36 mouse cellular contexts compared by ENCODE assay signal in the genomic region with DNA sequence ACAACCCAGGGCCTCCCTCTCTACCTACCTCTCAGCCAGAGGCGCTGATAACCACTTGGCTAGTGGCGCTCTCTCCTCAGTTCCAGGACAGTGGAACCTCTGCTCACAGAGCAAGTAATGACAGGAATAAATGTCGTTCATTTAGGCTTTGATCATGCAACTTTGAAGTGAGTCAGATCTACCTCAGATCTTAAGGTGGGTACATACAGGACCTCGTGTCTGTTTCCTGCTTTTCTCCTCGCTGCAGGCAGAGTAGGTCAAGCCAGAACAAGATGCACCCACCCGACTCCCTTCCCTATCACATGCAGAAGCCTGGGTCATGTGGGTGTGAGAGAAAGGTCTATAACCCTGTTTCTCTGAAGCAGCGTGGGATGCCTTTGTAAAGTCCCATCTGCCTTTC. TPM values are rescaled to one million over a fixed set of nuclear protein-coding genes. Genes with fewer than 3 reads are reported as not detected.
DNase-seq lines count a peak whose midpoint lies in the region; ATAC-seq lines count a peak whose summit lies in the region.
"Had no signal": no experiment of that assay in that cellular context is flagged by ENCODE, and none has a peak within 500 bp of the region (broad histone marks: within the 10 kb centered on the region; RNA-seq: fewer than 3 reads in every experiment).

Gene Wfdc11, minus strand, starts transcription at position 101 of the 400 bp plus-strand sequence.

- peak; percentile 45 for DNase-seq in heart, adult 11 months
- DNase-seq in heart, adult 18-20 months = no peak
- peak; percentile 31 for DNase-seq in testis, postnatal 10 days (ENCODE audit: low spot score)
- no peak for DNase-seq in testis, postnatal 14 days (ENCODE audit: low spot score)
- DNase-seq in brain, adult 2 months (ENCODE audit: low read depth, low spot score) = peak; percentile 33
- DNase-seq: adrenal gland, adult 2 months; adrenal gland, postnatal 14 days; cerebellum, adult 11-12 months; cerebellum, adult 8-10 months; cerebellum, postnatal 10 days; cerebellum, postnatal 36 days; embryo, embryonic 11 days; forebrain, postnatal 0 days; gastrocnemius, postnatal 10 days; gastrocnemius, postnatal 36 days; heart, postnatal 10 days; heart, postnatal 36 days had no signal

- no peak within 1 kb of the TSS for H3K9ac ChIP-seq in kidney, embryonic 14.5 days (ENCODE audit: low read depth, low read length)
- H3K9ac ChIP-seq: embryonic facial prominence, embryonic 13.5 days; forebrain, embryonic 13.5 days; forebrain, postnatal 0 days; heart, embryonic 12.5 days; heart, embryonic 15.5 days; hindbrain, embryonic 13.5 days had no signal

- no peaks in the 10 kb centered on the region for H3K27me3 ChIP-seq in kidney, embryonic 14.5 days (ENCODE audit: control insufficient read depth, insufficient read depth, low read length)
- H3K27me3 ChIP-seq: embryonic facial prominence, embryonic 13.5 days; forebrain, embryonic 13.5 days; heart, embryonic 15.5 days; hindbrain, embryonic 13.5 days had no signal

- no peak within 1 kb of the TSS for H3K27ac ChIP-seq in kidney, embryonic 14.5 days (ENCODE audit: low read depth, low read length)
- H3K27ac ChIP-seq: embryonic facial prominence, embryonic 10.5 days; embryonic facial prominence, embryonic 13.5 days; forebrain, embryonic 13.5 days; heart, embryonic 15.5 days; hindbrain, embryonic 10.5 days; hindbrain, embryonic 13.5 days had no signal

- peaks cover 5% of the 10 kb centered on the region for H3K4me1 ChIP-seq in kidney, embryonic 14.5 days (ENCODE audit: control insufficient read depth, insufficient read depth, low read length)
- H3K4me1 ChIP-seq: heart, embryonic 12.5 days had no signal

- WGBS in kidney, embryonic 14.5 days = 63% methylated on average over 7 of the region's 7 CpGs

- no peak within 1 kb of the TSS for H3K4me2 ChIP-seq in kidney, embryonic 14.5 days (replicated peaks; ENCODE audit: low read depth, low read length)
- H3K4me2 ChIP-seq: embryonic facial prominence, embryonic 13.5 days; forebrain, embryonic 13.5 days; heart, embryonic 12.5 days; heart, embryonic 15.5 days; hindbrain, embryonic 13.5 days had no signal

- ATAC-seq in kidney, embryonic 14.5 days (ENCODE audit: low FRiP score, low TSS enrichment) = no peak
- ATAC-seq: CD4-positive, CD25-positive, alpha-beta regulatory T cell, adult 4 months; forebrain, embryonic 13.5 days; forebrain, postnatal 0 days; hindbrain, embryonic 16.5 days had no signal

- H3K4me3 ChIP-seq in kidney, embryonic 14.5 days (ENCODE audit: low read length) = no peak within 1 kb of the TSS
- H3K4me3 ChIP-seq: embryonic facial prominence, embryonic 10.5 days; embryonic facial prominence, embryonic 13.5 days; erythroblast, embryonic 14.5 days; forebrain, embryonic 13.5 days; heart, embryonic 12.5 days; heart, embryonic 15.5 days; hindbrain, embryonic 10.5 days; hindbrain, embryonic 13.5 days had no signal

- H3K36me3 ChIP-seq in kidney, embryonic 14.5 days (ENCODE audit: control insufficient read depth, insufficient read depth, low read length) = no peaks in the 10 kb centered on the region
- H3K36me3 ChIP-seq: embryonic facial prominence, embryonic 10.5 days; embryonic facial prominence, embryonic 13.5 days; heart, embryonic 12.5 days; heart, embryonic 15.5 days; hindbrain, embryonic 10.5 days; hindbrain, embryonic 13.5 days had no signal

- H3K9me3 ChIP-seq in kidney, embryonic 14.5 days (ENCODE audit: control insufficient read depth, low read length) = no peaks in the 10 kb centered on the region
- H3K9me3 ChIP-seq: embryonic facial prominence, embryonic 10.5 days; embryonic facial prominence, embryonic 13.5 days; forebrain, embryonic 13.5 days; heart, embryonic 15.5 days; hindbrain, embryonic 13.5 days had no signal

RNA-seq across cellular contexts. Expression of gene Wfdc11, which starts in this region (rescaled TPM):
- not detected for total RNA-seq in heart, adult 18-20 months (2021)
- polyA plus RNA-seq in kidney, embryonic 14.5 days (2014; fragmentation: Nextera tagmentation; extraction: Ambion mirVana) = not detected in 2 replicates
- total RNA-seq: adrenal gland, adult 2 months; adrenal gland, postnatal 14 days; adrenal gland, postnatal 4 days; forebrain, postnatal 0 days; gastrocnemius, adult 18-20 months; gastrocnemius, postnatal 10 days; gastrocnemius, postnatal 36 days; granulocyte monocyte progenitor cell, adult 5-6 weeks; heart, postnatal 10 days; heart, postnatal 36 days; MEL had no signal
- polyA plus RNA-seq: adrenal gland, adult 2 months; brain, embryonic 14.5 days; C2C12; CD4-positive, CD25-positive, alpha-beta regulatory T cell, adult 4 months; cortical plate, adult 2 months; embryonic facial prominence, embryonic 10.5 days; embryonic facial prominence, embryonic 13.5 days; erythroblast, embryonic 14.5 days; forebrain, embryonic 13.5 days; forebrain, postnatal 0 days; frontal cortex, adult 2 months; heart, embryonic 12.5 days; heart, embryonic 15.5 days; hindbrain, embryonic 10.5 days; hindbrain, embryonic 13.5 days; hindbrain, embryonic 16.5 days had no signal

Comparison
In these comparisons a context has a peak if more than half of its experiments do, and no peak if none do; other contexts are left out.
1. DNase-seq: peak in heart, adult 11 months (single experiment), testis, postnatal 10 days (single experiment) and brain, adult 2 months (single experiment); none in heart, adult 18-20 months (0 of 2) and testis, postnatal 14 days (single experiment).